Mouse (Mus musculus) mouse trophoblast stem cell (cell line): ENCODE measurements around the gene Sytl3.

Source experiments
- in situ Hi-C, 2 experiments: fragments of 300-500 bp; cut with MseI, MboI; formaldehyde crosslinking; loops; 2 replicates in 1 of 2; 3 replicates in 1 of 2; pipeline ENCODE4 v1.15.1; 2025

Gene Sytl3

DNA sequence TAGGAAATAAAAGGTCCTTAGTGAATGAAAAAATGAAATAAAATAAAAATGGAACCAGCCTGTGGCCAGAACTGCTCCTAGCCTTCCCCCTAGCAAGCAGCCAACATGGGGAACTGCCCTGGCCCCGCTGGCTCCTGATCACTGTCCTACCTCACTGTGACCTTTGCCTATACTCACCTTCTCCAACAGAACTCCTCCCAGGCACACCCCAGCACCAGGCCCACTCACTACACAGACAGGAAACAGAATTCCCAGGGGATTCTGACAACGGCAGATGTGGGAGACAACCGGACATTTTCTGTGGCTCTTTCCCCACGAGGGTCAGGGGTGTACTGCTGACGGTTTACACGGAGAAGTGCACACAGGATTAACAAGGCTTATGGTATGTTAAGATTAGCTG lies 118.2 kb downstream of the Sytl3 start:
- in situ Hi-C loops: loop anchor here (10.0 kb wide), 1 partner anchor 118 kb away; no protein-coding TSS in a partner anchor

DNA sequence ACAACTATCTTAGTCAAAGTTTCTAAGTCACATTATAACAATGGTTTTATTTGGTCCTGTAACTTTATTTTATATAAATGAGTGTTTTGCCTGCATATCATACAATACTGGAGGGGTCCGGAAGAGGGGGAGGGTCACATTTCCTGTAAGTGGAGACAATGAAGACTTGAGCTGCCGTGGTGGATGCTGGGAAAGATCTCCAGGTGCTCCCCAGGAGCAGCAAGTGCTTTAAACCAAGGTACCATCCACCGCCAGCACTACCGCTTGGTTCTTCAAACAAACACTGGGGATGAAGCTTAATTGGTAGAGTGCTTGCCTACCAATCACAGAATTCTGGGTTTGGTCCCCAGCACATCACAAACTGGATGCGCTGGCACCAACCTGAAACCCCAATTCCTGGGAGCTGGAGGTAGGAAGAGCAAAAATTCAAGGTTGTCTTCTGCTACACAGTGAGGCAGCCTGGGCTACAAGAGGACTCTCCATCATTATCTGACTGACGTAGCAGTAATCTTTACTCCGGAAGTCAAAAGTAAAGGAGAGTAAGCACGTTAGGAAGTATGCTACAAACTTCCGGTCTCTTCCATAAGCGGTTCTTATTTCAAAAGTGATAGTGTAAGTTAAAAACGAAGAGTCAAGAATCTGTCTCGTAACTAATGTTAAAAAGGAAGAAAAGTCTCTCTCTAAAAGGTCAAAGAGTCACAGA lies 118.9 kb downstream of the Sytl3 start:
- in situ Hi-C loops: loop anchor here (10.0 kb wide), 1 partner anchor 117 kb away; no protein-coding TSS in a partner anchor

DNA sequence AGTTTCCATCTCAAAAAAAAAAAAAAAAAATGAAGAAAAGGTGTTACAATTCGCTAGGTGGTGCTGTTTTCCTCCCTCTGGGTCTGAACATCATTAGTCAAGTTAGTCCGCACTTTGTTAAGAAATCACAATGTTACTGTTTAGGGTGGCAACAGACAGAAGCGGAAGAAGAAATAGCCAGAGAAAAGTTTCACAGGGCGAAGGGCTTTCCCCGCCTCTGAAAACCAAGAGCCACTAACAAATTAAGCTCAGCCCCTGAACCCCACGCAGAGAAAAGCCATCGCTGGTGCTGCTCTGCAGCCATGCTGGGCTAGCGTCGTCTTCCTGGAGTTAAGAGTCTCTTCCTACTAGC lies 119.4 kb downstream of the Sytl3 start:
- in situ Hi-C loops: loop anchor here (10.0 kb wide), 1 partner anchor 116 kb away; no protein-coding TSS in a partner anchor

DNA sequence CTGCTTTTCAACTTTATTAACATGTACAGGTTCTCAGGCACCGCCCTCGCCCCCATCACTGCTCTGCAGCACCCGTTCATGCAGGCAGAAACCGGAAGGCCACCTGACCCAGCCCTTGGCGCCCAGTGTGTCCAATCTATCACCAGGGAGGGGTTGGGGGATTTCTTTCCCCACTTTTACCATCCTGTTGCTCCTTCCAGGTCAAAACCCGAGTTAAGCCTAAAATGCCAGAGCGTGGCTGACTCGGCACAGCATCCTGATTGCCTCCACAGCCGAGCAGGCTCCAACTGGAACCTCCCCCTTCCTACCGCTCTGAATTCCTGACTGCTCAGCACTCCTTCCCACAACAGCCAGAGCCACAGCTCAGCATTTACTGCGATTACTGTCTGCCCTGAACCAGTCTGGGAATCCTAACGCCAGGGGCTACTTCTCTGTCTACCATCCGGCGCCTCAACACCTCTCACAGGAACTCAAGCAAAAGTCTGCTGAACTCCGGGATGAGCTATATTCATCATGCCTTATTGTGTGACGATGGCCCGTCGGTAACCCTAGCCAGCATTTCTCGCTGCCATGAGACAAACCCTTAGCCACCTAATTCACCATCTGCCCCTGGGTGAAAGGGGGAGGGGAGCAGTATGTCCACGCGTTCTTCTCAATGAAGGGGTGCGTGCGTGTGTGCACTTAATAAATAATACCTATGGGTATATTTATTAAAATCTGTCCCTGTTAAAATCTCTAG lies 120.0 kb downstream of the Sytl3 start:
- in situ Hi-C loops: loop anchor here (10.0 kb wide), 1 partner anchor 116 kb away; no protein-coding TSS in a partner anchor

DNA sequence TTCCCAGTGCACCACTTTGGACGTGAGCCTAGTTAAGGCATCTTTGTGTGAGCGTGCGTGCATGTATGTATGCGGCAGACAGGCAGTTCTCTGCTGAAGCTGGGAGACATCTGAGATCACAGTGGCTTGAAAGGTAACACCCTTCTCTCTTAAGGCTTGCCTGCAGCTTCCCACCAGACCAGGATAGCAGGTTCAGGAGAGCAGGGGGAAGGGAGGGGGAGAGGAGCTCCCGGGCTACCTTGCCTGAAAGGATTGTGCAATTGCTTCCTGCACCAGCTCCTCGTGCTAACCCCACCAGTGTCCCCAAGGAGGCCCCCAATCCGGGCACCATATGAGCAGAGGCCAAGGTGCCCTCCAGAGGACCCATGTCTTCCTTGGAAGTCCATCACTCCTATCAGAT lies 120.7 kb downstream of the Sytl3 start:
- in situ Hi-C loops: loop anchor here (10.0 kb wide), 1 partner anchor 115 kb away; no protein-coding TSS in a partner anchor

DNA sequence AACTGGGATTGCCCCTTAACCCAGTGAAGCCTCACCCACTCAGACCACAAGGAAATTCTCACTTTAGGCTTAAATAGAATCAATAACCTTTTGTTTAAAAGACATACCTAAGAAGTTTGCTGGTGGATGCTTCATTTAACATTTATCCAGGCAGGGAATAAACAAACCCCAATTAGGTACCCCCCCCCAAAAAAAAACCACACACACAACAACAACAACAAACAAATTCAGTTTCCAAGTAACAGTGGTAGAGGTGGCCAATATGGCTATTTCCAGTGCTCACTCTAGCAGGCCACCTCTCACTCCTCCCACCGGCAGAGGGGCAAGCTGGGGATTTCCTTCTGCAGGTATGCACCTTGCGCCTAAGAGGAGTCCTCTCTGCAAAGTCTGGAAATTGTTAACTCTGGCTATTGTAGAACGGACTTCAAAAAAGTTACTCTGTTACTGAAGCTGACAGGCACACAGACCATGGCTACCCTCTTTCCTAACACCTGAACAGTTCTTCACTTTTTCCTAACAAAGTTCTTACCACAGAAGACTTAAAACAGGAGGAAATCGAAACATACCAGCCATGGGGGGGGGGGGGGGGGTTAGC lies 121.7 kb downstream of the Sytl3 start:
- in situ Hi-C loops: no loop called here

DNA sequence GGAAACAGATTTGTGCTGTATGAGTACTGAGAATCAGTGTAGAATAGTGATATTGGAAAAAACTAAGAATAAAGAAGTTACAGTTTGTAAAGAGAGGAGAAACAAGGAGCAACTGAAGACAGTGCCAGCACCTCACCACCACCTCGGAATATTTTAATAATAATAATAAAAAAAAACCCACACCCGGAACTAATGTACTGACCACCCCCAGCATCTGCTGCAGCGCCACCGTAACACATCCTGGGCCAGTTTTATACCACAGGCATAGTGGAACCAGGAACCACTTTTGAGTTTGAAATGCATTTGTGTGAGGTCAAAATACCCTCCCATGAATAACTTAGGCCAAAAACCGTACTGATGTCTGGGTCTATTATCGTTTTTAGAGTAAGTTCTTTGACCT lies 122.4 kb downstream of the Sytl3 start:
- in situ Hi-C loops: no loop called here

DNA sequence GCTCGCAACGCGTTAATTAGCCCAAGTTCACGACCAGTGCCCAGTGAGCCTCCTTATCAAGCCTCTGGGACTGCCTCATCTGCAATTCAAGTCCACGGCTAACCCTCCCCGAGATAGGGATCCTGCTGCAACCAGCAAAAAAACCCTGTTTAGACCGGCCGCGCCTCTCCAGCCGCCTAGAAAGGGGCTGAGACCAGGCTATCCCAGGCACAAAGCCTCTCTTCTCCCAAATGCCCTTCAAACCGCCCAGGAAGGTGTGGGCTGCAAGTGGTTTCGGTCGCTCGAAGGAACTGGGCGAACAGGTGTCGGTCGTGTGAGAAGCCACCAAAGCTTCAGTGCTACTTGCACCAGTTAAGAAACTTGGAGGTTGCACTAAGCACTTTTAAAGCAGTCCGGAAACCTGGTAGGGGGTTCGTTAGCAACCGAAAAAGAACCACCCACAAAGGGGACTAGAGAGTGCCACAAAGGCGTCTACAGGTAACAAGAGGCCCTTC lies 123.2 kb downstream of the Sytl3 start:
- in situ Hi-C loops: no loop called here

DNA sequence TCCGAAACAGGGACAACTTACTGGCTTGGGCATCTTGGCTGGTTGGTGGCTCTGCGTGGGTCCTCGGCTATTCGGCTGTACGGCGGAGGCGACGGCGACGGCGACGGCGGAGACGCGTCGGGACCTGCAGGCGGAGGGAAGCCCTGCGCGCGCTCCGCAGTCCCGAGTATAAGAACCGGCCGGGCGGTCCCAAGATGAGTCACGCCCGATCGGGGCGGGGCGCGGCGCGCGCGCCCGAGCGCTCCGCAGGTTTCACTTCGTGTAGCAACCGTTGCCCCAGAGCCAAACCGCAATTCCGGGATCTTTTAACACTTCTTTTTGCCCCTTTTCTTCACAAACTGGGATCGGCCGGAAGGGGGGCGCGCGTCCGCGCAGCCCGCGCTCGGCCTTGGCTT lies 123.7 kb downstream of the Sytl3 start, which contains the start of gene Ezr:
Ezr (minus strand) TSS at position 174 of the 395 bp plus-strand sequence.
- in situ Hi-C loops: no loop called here

DNA sequence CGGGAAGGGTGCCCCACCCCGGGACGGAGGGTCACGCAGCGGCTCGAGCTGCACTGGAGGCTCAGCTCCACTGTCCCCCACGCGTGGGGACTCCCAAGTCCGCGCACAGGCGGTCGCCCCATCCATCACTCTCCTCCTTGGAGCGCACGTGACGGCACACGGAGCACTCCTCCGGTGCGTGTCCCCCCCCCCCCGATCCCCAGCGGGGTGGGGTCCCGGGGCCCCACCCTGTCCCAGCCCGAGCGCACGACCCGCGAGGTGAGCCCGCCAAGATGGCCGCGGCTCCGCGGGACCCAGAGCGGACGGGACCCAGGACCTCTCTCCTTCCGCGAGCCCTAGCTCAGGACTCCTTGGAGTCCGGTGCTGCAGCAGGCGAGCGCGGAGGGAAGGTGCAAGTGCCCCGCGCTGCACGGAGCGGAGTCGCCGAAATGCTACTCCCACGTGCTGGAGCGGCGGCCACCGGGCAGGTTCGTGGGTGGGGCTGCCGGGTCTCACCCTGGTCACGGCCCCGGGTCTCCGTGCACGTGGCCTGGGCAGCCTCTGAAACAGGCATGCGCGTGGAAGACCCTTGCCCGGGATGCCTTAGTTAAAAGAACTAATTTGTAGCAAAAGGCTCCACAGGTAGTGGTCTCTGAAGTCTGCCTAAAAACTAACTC lies 124.2 kb downstream of the Sytl3 start:
- in situ Hi-C loops: no loop called here

DNA sequence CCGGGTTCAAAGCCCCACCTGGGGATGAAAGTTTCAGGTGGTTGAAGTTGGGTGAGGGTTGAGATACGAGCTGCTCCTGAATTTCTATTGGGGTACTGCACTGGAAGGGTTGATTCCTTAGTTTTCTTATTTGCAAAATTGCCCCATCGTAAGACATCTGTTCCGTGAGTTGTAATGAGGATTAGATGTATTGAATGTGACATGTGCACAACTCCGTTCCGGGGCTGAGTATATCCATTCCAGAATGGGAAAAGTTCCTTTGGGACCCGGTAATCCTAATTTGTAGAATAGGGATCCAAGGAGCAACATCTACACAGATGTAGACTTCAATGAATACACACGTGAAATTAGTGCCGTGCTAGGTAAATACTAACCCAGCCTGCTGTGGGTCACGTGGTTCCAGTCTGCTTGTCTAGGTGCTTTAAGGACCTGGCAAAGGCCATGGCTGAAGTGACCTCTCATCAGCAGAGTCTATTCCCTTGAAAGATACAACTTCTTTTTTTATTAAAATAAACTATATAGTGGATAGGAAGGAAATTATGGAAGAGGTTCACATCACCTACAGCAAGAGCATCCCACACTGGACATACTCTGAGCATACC lies 125.0 kb downstream of the Sytl3 start:
- in situ Hi-C loops: no loop called here

DNA sequence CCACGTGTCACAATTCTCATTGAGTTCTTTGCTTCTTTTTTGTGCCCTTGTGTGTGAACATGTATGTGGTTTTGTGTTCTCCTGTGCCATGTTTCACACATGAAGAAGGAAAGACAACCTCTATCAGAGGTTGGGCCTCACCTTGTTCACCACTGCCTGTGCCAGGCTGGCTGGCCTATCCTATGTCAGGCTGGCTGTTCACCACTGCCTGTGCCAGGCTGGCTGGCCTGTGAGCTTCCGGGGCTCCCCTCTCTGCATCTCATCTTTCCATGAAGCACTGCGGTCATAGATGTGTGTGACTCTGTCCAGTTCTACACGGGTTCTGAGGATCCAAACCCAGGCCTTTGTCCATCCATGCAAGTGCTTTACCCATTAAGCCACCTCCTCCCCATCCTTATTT lies 128.3 kb downstream of the Sytl3 start:
- in situ Hi-C loops: no loop called here
